In genomic region chr3:68695321-68695720, GRCm38 (mm10) we compare ENCODE assay signal across 27 mouse cellular contexts. TPM values are rescaled to one million over a fixed set of nuclear protein-coding genes. Genes with fewer than 3 reads are reported as not detected.
DNase-seq lines count a peak whose midpoint lies in the region; ATAC-seq and TF ChIP-seq lines count a peak whose summit lies in the region.
"Had no signal": no experiment of that assay in that cellular context is flagged by ENCODE, and none has a peak within 500 bp of the region (broad histone marks: within the 10 kb centered on the region; RNA-seq: fewer than 3 reads in every experiment).

No protein-coding gene starts in this region.

- no peaks in the 10 kb centered on the region for H3K36me3 ChIP-seq in heart, adult 2 months (ENCODE audit: control insufficient read depth, insufficient read depth, low read length)
- H3K36me3 ChIP-seq in megakaryocyte, embryonic 14.5 days (replicated peaks; ENCODE audit: low read length) = peaks cover 56% of the 10 kb centered on the region
- H3K36me3 ChIP-seq: embryonic facial prominence, embryonic 13.5 days; embryonic facial prominence, embryonic 15.5 days; forebrain, embryonic 10.5 days; forebrain, embryonic 12.5 days; G1E had no signal

- no peak for TF ChIP-seq CTCF in heart, adult 2 months (IDR thresholded peaks at IDR 0.05)

- intact Hi-C loops in heart, adult 2 months (cut with DNase I) = loop anchor here (5.0 kb wide), 1 partner anchor 73 kb away; no protein-coding TSS in a partner anchor

- no peak for ATAC-seq in megakaryocyte, adult 5-6 weeks (ENCODE audit: poor library complexity, severe bottlenecking)
- ATAC-seq: activated CD4-positive, CD25-positive, alpha-beta regulatory T cell, adult 4 months; forebrain, embryonic 14.5 days; forebrain, embryonic 16.5 days; Patski had no signal

- H3K79me2 ChIP-seq in heart, adult 2 months (replicated peaks; ENCODE audit: control insufficient read depth, insufficient read depth, low read length) = no peaks in the 10 kb centered on the region

- no peak for TF ChIP-seq POLR2A in heart, adult 2 months (IDR thresholded peaks at IDR 0.05; ENCODE audit: insufficient read depth, low read depth, low read length)

- H3K4me1 ChIP-seq in heart, adult 2 months (ENCODE audit: control insufficient read depth, insufficient read depth, low read length) = peaks cover 2% of the 10 kb centered on the region
- H3K4me1 ChIP-seq in megakaryocyte, embryonic 14.5 days = peaks cover 91% of the 10 kb centered on the region
- H3K4me1 ChIP-seq: forebrain, embryonic 12.5 days had no signal

- no peak for TF ChIP-seq EP300 in heart, adult 2 months (IDR thresholded peaks at IDR 0.05; ENCODE audit: insufficient read depth, low read depth, low read length)

- no peaks in the 10 kb centered on the region for H3K27me3 ChIP-seq in heart, adult 2 months (ENCODE audit: control insufficient read depth, insufficient read depth, low read length)
- no peaks in the 10 kb centered on the region for H3K27me3 ChIP-seq in megakaryocyte, embryonic 14.5 days (replicated peaks)
- H3K27me3 ChIP-seq: embryonic facial prominence, embryonic 13.5 days; forebrain, embryonic 12.5 days; Patski had no signal

- H3K9me3 ChIP-seq in megakaryocyte, embryonic 14.5 days = no peaks in the 10 kb centered on the region
- H3K9me3 ChIP-seq: embryonic facial prominence, embryonic 13.5 days; embryonic facial prominence, embryonic 15.5 days; forebrain, embryonic 10.5 days; forebrain, embryonic 12.5 days had no signal

- no peak overlapping the region for H3K9ac ChIP-seq in heart, adult 2 months (ENCODE audit: low read depth, low read length)
- H3K9ac ChIP-seq: embryonic facial prominence, embryonic 13.5 days; embryonic facial prominence, embryonic 15.5 days; forebrain, embryonic 12.5 days had no signal

- 94% methylated on average over 5 of the region's 5 CpGs for WGBS in heart, adult 2 months

- H3K27ac ChIP-seq in heart, adult 2 months = no peak overlapping the region
- H3K27ac ChIP-seq: embryonic facial prominence, embryonic 13.5 days; embryonic facial prominence, embryonic 15.5 days; forebrain, embryonic 10.5 days; forebrain, embryonic 12.5 days had no signal

- peak; percentile 75 for DNase-seq in heart, adult 11 months
- no peak for DNase-seq in heart, adult 2 months
- DNase-seq in layer of hippocampus, adult 11-12 months (ENCODE audit: low spot score) = peak; percentile 2
- DNase-seq in layer of hippocampus, adult 8-10 months (ENCODE audit: low spot score in 2 of 2) = no peak
- DNase-seq in cerebellum, adult 11 months = no peak
- DNase-seq: adrenal gland, adult 8-10 months; adrenal gland, postnatal 14 days; adrenal gland, postnatal 36 days; cerebellum, adult 18-20 months; cerebellum, adult 8-10 months; cerebellum, adult 9-11 months; cerebellum, postnatal 14 days; cerebellum, postnatal 36 days; embryo, embryonic 11 days had no signal

- H3K4me3 ChIP-seq in heart, adult 2 months = no peak overlapping the region
- peak overlapping the region; percentile 94 for H3K4me3 ChIP-seq in megakaryocyte, embryonic 14.5 days (replicated peaks)
- H3K4me3 ChIP-seq: embryonic facial prominence, embryonic 13.5 days; embryonic facial prominence, embryonic 15.5 days; erythroblast, embryonic 14.5 days; forebrain, embryonic 10.5 days; forebrain, embryonic 12.5 days had no signal

RNA-seq across cellular contexts. Expression of gene Il12a, which starts 4.9 kb away (rescaled TPM):
- under 1 TPM in 1 of 2 experiments, not detected in 1; 0.23 TPM for total RNA-seq in heart, adult 2 months (2021)
- polyA plus RNA-seq in heart, adult 2 months (2012; rRNA removed) = 0.84 and 1.2 TPM in 2 replicates
- 1 to 10 TPM in 2 of 4 experiments, under 1 TPM in 2; 0.52 to 2.6 (median 0.98) TPM for total RNA-seq in layer of hippocampus, adult 8-10 months (2022)
- polyA plus RNA-seq in megakaryocyte, embryonic 14.5 days (2012; ENCODE audit: insufficient read depth, low replicate concordance) = 10.1 and 12.0 TPM in 2 replicates
- 1.1 and 1.9 TPM in 2 replicates for total RNA-seq in megakaryocyte, adult 5-6 weeks (2015)
- total RNA-seq in megakaryocyte, adult 5-6 weeks (2017) = 3.1 and 7.6 TPM in 2 replicates
- polyA plus RNA-seq: activated CD4-positive, CD25-positive, alpha-beta regulatory T cell, adult 4 months; embryonic facial prominence, embryonic 11.5 days; erythroblast, embryonic 14.5 days; G1E; Patski had no signal

Comparison
In these comparisons a context has a peak if more than half of its experiments do, and no peak if none do; other contexts are left out.
1. DNase-seq: peak in heart, adult 11 months (single experiment) and layer of hippocampus, adult 11-12 months (single experiment); none in heart, adult 2 months (0 of 2), layer of hippocampus, adult 8-10 months (0 of 2) and cerebellum, adult 11 months (single experiment).